Mouse (Mus musculus): ENCODE measurements around the gene Hsdl1.

Hsdl1 gene

GRCm38 (mm10) chr8:119580441-119581161 lies 5.6 kb upstream of the Hsdl1 start:
- DNase-seq (ENCODE audit: low read depth, low spot score) = no peak

DNA sequence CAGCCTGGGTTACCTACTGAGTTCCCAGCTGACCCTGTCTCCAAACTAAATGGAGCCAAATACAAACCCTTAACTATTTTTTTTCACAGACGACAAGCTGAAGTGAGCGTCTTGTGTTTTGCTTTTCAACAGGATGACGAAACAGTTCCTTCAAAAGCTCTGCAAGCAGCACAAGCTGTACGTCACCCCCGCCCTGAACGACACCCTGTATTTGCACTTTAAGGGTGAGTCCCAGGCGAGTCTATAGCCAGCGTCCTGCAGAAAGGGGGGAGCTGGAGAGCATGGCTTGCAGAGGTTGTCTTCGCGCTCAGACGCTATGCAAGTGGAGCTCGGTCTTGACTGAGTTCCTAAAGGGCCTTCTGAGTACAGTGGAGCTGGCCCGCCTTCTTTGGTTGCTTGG lies 4.1 kb upstream of the Hsdl1 start:
- no peak for DNase-seq (ENCODE audit: low read depth, low spot score)

DNA sequence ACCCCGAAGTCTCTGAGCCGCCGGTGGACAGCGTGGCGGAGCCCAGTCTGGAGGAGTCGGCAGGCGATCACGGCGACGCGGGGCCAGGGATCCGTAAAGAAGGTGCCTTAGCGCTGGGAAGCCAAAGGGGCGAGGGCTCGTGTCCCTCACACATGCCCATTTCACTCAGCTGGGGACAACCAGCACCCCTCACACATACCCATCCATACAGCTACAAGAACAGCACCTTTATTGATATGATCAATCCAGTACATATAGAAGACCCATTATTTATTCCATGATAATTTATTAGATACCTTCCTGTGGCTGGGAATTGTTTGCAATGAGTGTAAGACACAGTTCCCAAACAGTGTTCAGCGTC lies 363 bp upstream of the Hsdl1 start:
- no peak for DNase-seq (ENCODE audit: low read depth, low spot score)

GRCm38 (mm10) chr8:119572411-119572810 lies 2.6 kb downstream of the Hsdl1 start:
- DNase-seq (ENCODE audit: low read depth, low spot score) = no peak

- DNase-seq (ENCODE audit: low read depth, low spot score) = no peak
Observed at GRCm38 (mm10) chr8:119571135-119571534, 3.8 kb downstream of the Hsdl1 start.

DNA sequence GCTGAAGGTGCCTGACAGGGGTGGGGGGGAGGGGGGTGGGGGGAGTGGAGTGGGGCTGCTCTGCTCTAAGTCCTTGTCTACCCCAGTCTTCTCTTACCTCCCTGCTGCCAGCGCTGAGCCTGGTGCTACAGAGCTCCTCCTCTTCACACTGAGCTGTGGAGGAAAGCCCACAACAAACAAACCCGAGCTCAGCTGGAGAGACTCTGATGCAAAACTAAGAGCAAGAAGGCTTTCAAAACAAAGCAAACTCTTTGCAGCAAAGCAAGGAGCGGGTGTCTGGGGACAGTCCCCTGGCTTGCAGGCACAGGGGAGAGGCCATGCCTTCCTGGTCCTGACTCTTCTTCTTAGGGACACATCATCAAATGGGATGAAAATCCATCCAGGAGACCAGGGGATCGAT lies 5.1 kb downstream of the Hsdl1 start:
- no peak for DNase-seq (ENCODE audit: low read depth, low spot score)

- DNase-seq (ENCODE audit: low read depth, low spot score) = no peak
Observed at GRCm38 (mm10) chr8:119568951-119569350, 6.0 kb downstream of the Hsdl1 start.

DNA sequence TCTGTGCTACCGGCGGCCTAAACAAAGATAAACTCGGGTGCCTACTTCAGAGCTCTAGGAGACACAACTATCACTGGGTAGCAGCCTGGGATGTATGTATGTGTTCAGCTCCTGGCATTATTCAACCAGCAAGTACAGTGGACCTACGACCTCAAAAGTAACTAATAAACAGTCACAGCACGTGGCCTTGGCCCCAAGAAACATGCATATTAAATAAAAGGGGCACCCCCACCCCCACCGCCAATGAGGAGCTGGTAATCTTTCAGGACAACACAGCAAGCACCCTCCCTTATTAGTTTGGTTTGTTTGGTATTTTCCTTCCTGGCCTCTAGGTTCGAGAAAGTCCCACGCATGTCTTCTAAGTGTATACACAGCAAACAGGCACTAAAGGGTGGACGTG lies 6.7 kb downstream of the Hsdl1 start:
- no peak for DNase-seq (ENCODE audit: low read depth, low spot score)

- no peak for DNase-seq (ENCODE audit: low read depth, low spot score)
Observed at GRCm38 (mm10) chr8:119566367-119566766, 8.6 kb downstream of the Hsdl1 start.

DNA sequence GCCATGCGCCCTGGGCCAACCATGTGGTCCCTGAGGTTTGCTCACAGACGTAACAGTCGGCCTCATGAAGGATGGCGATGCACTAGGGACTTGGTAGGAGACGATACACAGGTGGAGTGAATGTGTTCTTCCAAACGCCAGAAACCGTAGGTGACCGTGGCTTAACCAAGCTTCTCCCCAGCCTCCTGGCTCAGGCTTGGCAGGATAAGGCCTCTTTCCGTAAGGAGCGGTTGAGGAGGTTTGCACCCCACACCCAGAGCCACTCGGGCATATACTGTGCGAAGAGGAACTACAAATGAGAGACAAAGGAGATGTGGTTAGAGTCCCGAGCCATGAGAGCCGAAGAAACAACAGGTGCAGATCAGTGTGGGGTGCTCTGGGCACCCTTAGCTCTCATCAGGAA lies 11.1 kb downstream of the Hsdl1 start:
- DNase-seq (ENCODE audit: low read depth, low spot score) = no peak

DNA sequence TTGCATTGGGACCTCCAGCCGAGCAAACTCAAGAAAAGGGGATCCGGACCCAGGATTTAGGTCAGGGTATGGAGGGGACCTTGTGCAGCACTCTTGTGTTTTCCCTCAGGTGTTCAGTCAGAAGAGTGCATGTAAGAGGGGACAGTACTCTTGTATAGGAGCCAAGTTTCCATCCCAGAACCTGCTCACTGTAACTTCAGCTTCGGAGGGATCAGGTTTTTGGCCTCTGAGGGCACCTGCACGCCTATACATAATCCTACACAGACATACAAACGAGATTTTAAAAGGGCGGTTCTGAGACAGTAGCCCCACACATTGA lies 15.6 kb downstream of the Hsdl1 start:
- DNase-seq (ENCODE audit: low read depth, low spot score) = peak; percentile 21

DNA sequence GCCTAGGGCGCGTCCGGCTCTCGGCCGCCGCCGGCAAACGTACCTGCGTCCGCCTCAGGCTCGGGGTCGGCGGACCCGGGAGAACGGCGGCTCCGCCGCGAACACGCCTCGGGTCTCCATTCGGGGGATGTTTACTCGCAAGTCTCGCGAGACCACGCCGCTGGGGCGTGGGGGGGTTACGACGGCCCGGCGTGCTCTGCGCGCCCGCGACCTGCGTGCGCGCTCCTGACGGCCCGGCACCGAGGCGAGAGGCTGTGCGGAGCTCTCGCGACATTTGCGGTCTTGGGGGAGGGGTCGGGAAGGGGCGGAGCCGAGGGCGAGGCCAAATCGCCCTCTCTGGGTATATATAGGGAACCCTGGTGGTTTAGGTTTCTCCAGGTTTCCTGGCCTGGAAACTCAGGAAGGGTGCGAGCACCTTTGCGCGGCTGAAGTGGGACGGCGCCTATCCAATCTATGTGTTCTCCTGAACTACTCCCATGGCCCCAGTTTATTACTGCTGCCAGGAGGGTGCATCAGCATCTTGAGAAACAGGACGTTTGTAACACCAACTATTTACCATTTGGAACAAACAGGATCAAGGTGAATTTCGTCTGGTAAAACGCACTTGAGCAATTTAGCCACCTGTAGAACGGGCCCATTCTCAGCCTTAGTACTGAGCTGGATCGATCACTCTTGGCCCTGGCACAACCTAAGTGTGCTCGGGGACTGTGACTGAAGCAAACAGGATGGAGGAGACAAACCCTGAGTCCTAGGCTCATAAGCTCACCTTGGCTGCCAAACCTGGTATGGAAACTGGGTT lies 16.2 kb downstream of the Hsdl1 start, which contains the start of gene Mbtps1:
Mbtps1 (minus strand) TSS at position 133 of the 799 bp plus-strand sequence.
- peak; percentile 99 for DNase-seq (ENCODE audit: low read depth, low spot score)

DNA sequence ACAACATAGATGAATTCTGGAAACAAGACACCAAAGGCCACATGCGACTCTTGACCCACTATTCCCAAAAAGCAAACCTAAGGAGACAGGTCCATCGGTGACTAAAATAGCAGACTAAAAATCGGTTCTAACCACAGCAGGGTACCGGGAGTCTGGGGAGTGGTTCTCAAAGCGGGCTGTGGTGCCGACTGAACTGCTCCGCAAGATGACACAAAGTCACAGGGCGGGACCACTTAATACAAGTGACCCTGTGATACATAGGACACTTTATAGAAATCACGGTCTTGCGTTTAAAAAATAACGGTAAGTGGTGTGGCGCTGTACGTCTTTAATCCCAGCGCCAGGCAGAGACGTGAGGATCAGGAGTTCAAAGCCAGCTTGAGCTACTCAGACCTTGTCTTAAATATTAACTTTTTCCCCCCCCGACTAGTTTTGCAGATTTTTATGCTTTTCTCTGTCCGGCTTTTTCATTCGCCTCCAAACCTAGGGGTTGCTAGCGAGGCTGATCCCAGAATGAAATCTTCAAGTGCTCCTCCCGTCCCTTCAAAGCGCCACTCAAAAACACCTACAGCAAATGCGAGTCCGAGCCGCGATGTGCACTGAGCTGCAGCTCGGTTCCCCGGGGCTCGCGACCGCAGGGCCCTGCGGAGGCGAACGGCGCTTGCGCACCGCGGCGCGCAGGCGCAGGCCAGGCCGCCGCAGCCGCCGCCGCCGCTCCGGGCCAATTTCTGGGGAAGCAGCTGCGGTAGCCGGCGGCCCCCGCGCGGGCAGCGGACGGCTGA lies 17.0 kb downstream of the Hsdl1 start:
- no peak for DNase-seq (ENCODE audit: low read depth, low spot score)

DNA sequence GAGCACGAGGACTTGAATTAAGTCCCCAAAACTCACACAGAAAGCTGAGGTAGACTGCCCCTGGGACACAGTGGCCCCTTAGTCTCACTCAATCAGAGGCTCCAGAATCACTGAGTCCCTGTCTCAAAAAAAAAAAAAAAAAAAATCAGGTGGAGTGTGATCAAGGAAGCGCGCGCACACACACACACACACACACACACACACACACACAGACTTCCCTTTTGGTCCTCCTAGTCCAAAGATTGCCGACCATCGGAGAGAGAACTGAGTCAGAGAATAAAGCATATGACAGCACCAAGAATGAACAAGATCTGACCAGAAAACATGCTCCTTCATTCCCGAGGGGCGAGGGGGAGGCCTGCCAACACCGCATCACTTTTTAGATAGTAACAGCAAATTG lies 17.9 kb downstream of the Hsdl1 start:
- DNase-seq (ENCODE audit: low read depth, low spot score) = no peak

- no peak for DNase-seq (ENCODE audit: low read depth, low spot score)
Observed at GRCm38 (mm10) chr8:119555861-119556260, 19.1 kb downstream of the Hsdl1 start.

DNA sequence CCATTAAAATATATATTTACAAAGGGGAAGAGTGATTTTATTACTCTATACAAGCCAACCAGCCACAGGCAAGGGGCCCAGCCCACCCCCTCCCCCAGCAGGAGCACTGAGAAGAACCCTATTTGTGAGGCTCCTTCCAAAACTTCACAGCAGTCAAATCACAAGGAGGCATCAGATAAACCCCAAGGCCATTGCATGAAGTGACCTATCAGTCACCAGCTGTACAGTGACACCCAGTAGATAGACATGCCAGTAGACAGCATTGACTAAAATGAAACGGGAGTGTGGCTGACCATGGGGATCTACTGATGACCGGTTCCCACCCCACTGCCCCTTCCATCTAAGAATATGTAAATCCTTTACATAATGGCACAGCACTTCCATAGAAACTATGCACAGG lies 22.0 kb downstream of the Hsdl1 start:
- DNase-seq (ENCODE audit: low read depth, low spot score) = no peak

DNA sequence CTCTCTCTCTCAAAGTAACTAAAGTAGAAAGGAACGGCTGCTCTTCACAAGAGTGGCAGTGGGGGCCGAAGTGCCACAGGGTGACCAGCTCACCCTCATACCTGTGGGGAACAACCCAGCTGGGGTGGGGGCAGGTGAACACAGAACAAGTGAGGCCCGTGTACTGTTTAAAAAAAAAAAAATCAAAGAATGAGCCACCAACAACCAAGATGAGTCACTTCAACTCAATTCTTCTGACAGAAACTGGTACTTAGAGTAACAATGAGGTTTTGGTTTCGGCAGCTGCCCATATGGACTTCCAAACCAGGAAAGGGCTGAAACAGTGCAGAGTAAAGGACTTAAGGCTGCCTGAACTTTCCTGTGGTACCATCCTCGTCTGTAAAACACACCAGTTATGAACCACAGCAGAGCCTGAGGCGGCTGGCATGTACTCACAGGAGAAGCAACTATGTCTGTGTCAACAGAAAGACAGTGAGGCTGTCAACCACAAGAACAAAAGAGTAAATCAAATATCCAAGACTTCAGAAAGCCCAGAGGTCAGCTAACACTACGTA lies 26.3 kb downstream of the Hsdl1 start:
- DNase-seq (ENCODE audit: low read depth, low spot score) = no peak

DNA sequence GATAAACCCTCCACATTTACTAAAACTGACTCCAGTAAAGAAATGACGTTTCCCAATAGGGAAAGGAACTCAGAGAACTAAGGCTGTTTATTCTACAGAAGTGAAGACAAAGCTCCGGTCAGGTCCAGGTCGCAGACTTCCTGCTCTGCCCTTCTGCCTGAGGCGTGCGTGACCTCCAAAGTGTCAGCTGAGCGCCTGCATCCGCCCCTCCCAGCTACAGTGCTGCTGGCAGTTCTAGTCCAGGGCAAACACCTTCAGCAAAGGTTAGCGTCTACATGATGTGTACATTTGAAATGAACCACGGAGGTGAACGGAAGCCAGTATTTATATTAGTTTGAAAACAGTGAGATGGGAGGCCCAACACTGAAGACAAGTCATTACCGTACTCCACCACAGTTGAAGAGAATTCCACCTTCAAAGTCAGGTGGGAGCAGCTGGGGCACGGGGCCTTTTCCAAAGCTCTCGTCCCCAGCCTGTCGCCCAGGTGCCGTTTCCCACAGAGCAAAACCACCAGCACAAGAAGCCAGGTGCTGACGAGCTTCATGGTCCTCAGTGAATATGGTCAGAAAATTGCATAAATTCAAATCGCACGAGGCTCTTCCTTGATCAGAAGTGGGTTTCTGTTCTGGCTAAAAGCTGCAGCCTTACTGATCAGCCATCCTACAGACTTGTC lies 27.8 kb downstream of the Hsdl1 start:
- DNase-seq (ENCODE audit: low read depth, low spot score) = no peak

- DNase-seq (ENCODE audit: low read depth, low spot score) = no peak
Observed at GRCm38 (mm10) chr8:119545791-119546190, 29.2 kb downstream of the Hsdl1 start.

DNA sequence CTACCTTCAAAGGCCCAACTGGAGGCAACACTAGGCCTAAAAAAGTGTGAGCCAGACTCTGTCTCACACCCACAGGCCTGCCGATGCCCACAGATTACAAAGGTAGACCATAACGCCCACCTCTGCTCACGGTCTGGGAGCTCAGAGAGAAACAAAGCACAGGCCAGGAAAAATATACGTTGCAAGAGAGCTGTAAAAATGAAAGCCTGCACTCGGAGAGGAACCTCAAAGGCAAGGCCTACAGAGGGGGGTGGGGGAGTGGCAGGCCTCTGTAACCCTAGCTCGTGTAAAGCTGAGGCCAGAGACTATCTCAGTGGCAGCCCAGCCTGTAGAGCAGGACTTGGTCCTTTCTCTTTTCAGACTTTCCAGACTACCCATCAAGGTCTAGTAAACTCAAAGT lies 29.8 kb downstream of the Hsdl1 start:
- no peak for DNase-seq (ENCODE audit: low read depth, low spot score)

DNA sequence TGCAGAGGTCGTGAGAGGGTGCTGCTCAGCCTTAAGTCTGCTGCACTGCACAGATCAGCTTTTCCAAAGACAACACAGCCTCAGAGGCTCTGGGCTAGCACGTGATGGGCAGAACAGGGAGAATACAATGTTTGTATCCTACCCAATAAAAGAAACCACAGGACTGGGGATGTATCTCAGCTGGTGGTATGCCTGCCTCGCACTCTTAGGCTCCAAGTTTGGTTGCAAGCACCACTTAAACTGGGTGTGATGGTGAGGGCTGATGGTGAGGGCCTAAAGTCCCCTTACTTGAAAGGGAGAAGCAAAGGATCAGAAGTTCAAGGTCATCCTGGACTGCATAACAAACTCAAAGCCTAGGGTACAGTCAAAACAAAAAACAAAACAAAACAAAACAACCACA lies 30.4 kb downstream of the Hsdl1 start:
- DNase-seq (ENCODE audit: low read depth, low spot score) = no peak

GRCm38 (mm10) chr8:119531973-119532372 lies 43.0 kb downstream of the Hsdl1 start:
- DNase-seq (ENCODE audit: low read depth, low spot score) = no peak

Data from skeletal muscle tissue, adult 2 months (tissue).